Mouse (Mus musculus) stomach, postnatal 0 days (tissue): ENCODE measurements around the gene Psmb2.

Source experiments
- CTCF ChIP-seq: IDR thresholded peaks from 2 replicates; pipeline ENCODE4 v1.5.1; 2016; ENCODE audit warnings: antibody characterized with exemption, low read depth, mild to moderate bottlenecking, moderate library complexity
- EP300 ChIP-seq: optimal IDR thresholded peaks from 2 replicates; pipeline ENCODE3; 2016; ENCODE audit warnings: antibody characterized with exemption

DNA sequence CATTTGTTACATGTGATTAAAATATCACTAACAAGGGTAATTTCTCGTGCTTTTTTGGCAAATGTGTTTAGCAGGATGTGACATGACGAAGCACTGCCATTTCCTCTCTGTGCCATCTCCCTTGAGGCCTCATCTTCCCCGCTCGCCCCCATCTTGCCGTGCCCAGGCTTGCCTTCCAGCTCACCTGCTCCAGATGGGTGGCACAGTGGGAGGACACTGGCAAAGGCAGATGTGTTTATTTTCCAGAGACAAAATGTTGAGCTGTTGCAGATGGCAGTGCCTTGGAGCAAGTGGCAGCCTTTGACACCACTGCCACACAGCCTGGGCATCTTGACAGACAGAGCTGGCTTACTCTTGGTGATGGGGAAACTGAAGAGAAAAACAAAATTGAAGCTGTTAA is 15.6 kb downstream of the Psmb2 start:
- TF ChIP-seq EP300 (no peak), CTCF (no peak)
